ENCODE assay signal across 9 mouse cellular contexts in genomic region chr1:63203950-63204659, GRCm38 (mm10). TPM values are rescaled to one million over a fixed set of nuclear protein-coding genes. Genes with fewer than 3 reads are reported as not detected.
DNase-seq lines count a peak whose midpoint lies in the region; ATAC-seq and TF ChIP-seq lines count a peak whose summit lies in the region.
"Had no signal": no experiment of that assay in that cellular context is flagged by ENCODE, and none has a peak within 500 bp of the region (broad histone marks: within the 10 kb centered on the region; RNA-seq: fewer than 3 reads in every experiment).

No protein-coding gene starts in this region.

- ATAC-seq in heart, embryonic 12.5 days (ENCODE audit: insufficient number of reproducible peaks, low FRiP score) = peak; percentile 78
- ATAC-seq in forebrain, embryonic 12.5 days (ENCODE audit: low FRiP score) = peak; percentile 89
- peak; percentile 90 for ATAC-seq in neural tube, embryonic 14.5 days (ENCODE audit: low read depth)

- H3K4me3 ChIP-seq in heart, embryonic 12.5 days = no peak overlapping the region
- no peak overlapping the region; a peak in 1 of 4 replicates for H3K4me3 ChIP-seq in ES-E14 (ENCODE audit: insufficient read depth in 1 of 2, low read depth in 1 of 2, low read length in 2 of 2, poor library complexity in 1 of 2, severe bottlenecking in 1 of 2)
- H3K4me3 ChIP-seq in forebrain, embryonic 12.5 days (replicated peaks) = no peak overlapping the region
- no peak overlapping the region for H3K4me3 ChIP-seq in neural tube, embryonic 14.5 days (ENCODE audit: low read depth, low read length)
- H3K4me3 ChIP-seq: megakaryocyte, embryonic 14.5 days had no signal

- in situ Hi-C loops in ES-E14 (cut with MboI; ENCODE audit: low sequenced_read_pairs in 2 of 2, unreplicated experiment in 2 of 2) = no loop called here

- H3K27ac ChIP-seq in heart, embryonic 12.5 days (ENCODE audit: poor library complexity, severe bottlenecking) = peak overlapping the region; percentile 47
- peak overlapping the region; percentile 61; the same call in 1 of the 2 replicates for H3K27ac ChIP-seq in ES-E14 (ENCODE audit: insufficient read depth, low read depth, low read length, poor library complexity, severe bottlenecking)
- H3K27ac ChIP-seq in forebrain, embryonic 12.5 days = peak overlapping the region; percentile 84
- H3K27ac ChIP-seq in neural tube, embryonic 14.5 days (ENCODE audit: low read depth, low read length) = peak overlapping the region; percentile 74

- H3K4me2 ChIP-seq in heart, embryonic 12.5 days = no peak overlapping the region
- H3K4me2 ChIP-seq in forebrain, embryonic 12.5 days = peak overlapping the region; percentile 34
- no peak overlapping the region for H3K4me2 ChIP-seq in neural tube, embryonic 14.5 days (ENCODE audit: low read depth, low read length)

- H3K9me3 ChIP-seq in heart, embryonic 12.5 days (replicated peaks) = peaks cover 9% of the 10 kb centered on the region; the same call in 1 of the 2 replicates
- no peaks in the 10 kb centered on the region for H3K9me3 ChIP-seq in ES-E14 (ENCODE audit: control insufficient read depth, insufficient read depth, low read depth, low read length)
- H3K9me3 ChIP-seq in forebrain, embryonic 12.5 days = peaks cover 10% of the 10 kb centered on the region
- no peaks in the 10 kb centered on the region for H3K9me3 ChIP-seq in neural tube, embryonic 14.5 days (ENCODE audit: control insufficient read depth, low read length)

- no peaks in the 10 kb centered on the region for H3K27me3 ChIP-seq in heart, embryonic 12.5 days (replicated peaks)
- no peaks in the 10 kb centered on the region for H3K27me3 ChIP-seq in forebrain, embryonic 12.5 days
- H3K27me3 ChIP-seq in neural tube, embryonic 14.5 days (ENCODE audit: control insufficient read depth, insufficient read depth, low read length) = no peaks in the 10 kb centered on the region

- intact Hi-C loops in heart, postnatal 25 days (cut with DNase I) = no loop called here

- peaks cover 17% of the 10 kb centered on the region for H3K4me1 ChIP-seq in heart, embryonic 12.5 days (replicated peaks)
- peaks cover 6 to 11% of the 10 kb centered on the region in 2 experiments for H3K4me1 ChIP-seq in ES-E14 (ENCODE audit: control insufficient read depth in 2 of 2, insufficient read depth in 2 of 2, low read length in 2 of 2, poor library complexity in 1 of 2)
- peaks cover 26% of the 10 kb centered on the region for H3K4me1 ChIP-seq in forebrain, embryonic 12.5 days
- H3K4me1 ChIP-seq in neural tube, embryonic 14.5 days (ENCODE audit: control insufficient read depth, insufficient read depth, low read length) = peaks cover 7% of the 10 kb centered on the region; the same call in 1 of the 2 replicates

- no peaks in the 10 kb centered on the region for H3K36me3 ChIP-seq in heart, embryonic 12.5 days
- no peaks in the 10 kb centered on the region; the same call in none of the 2 replicates for H3K36me3 ChIP-seq in ES-E14 (ENCODE audit: control insufficient read depth, insufficient read depth, low read length, poor library complexity, severe bottlenecking)
- no peaks in the 10 kb centered on the region for H3K36me3 ChIP-seq in forebrain, embryonic 12.5 days (replicated peaks)
- H3K36me3 ChIP-seq in neural tube, embryonic 14.5 days (ENCODE audit: control insufficient read depth, insufficient read depth, low read length) = no peaks in the 10 kb centered on the region

- H3K9ac ChIP-seq in heart, embryonic 12.5 days = no peak overlapping the region
- H3K9ac ChIP-seq in ES-E14 (ENCODE audit: insufficient read depth, low read depth, low read length, poor library complexity, severe bottlenecking) = no peak overlapping the region; the same call in 1 of the 2 replicates
- H3K9ac ChIP-seq in forebrain, embryonic 12.5 days = no peak overlapping the region; the same call in 1 of the 2 replicates
- H3K9ac ChIP-seq in neural tube, embryonic 14.5 days (replicated peaks; ENCODE audit: low read depth, low read length) = no peak overlapping the region

- no peak for DNase-seq in heart, postnatal 25 days (ENCODE audit: low spot score)
- no peak for DNase-seq in ES-E14 (ENCODE audit: low read depth, low spot score)
- DNase-seq in layer of hippocampus, adult 9-11 months = peak; percentile 56
- DNase-seq in cerebellum, adult 11-12 months = no peak
- no peak for DNase-seq in cerebellum, postnatal 25 days

- WGBS in heart, embryonic 12.5 days = 21% methylated on average over 7 of the region's 7 CpGs
- WGBS in forebrain, embryonic 12.5 days = 3% methylated on average over 7 of the region's 7 CpGs
- 5% methylated on average over 7 of the region's 7 CpGs for WGBS in neural tube, embryonic 14.5 days

TF ChIP-seq in ES-E14, 5 proteins besides CTCF, POLR2A, EP300 and RAD21:
- 0 out of 2 replicates have a peak, but pooled peaks have one; percentile 31 for TF ChIP-seq ZNF384 (IDR thresholded peaks at IDR 0.05; ENCODE audit: low read depth, low read length)
- no peak for TF ChIP-seq CHD2 (IDR thresholded peaks at IDR 0.05; ENCODE audit: low read depth, low read length)
TF ChIP-seq in ES-E14: peak in this region for 1.

RNA-seq across cellular contexts. Expression of gene Gpr1, which starts 10.2 kb away (rescaled TPM):
- polyA plus RNA-seq in heart, embryonic 12.5 days (2016; fragmentation: Nextera tagmentation; extraction: Ambion mirVana) = 0.11 TPM in 1 of 2 replicates, not detected in the other
- total RNA-seq in heart, postnatal 25 days (2021) = under 1 TPM; 0.31 to 0.49 TPM
- total RNA-seq in ES-E14 (2012; rRNA removed) = 1.3 and 2.2 TPM in 2 replicates
- polyA plus RNA-seq in forebrain, embryonic 12.5 days (2016; fragmentation: Nextera tagmentation; extraction: Ambion mirVana) = 0.36 and 0.59 TPM in 2 replicates
- 0.73 and 1.3 TPM in 2 replicates for polyA plus RNA-seq in neural tube, embryonic 14.5 days (2014; fragmentation: Nextera tagmentation; extraction: Ambion mirVana)

RNA-seq across cellular contexts. Expression of gene Ndufs1, which starts 27.5 kb away (rescaled TPM):
- 327 and 338 TPM in 2 replicates for polyA plus RNA-seq in heart, embryonic 12.5 days (2016; fragmentation: Nextera tagmentation; extraction: Ambion mirVana)
- total RNA-seq in heart, postnatal 25 days (2021) = 100 to 1,000 TPM; 830 to 856 TPM
- 84.2 and 101 TPM in 2 replicates for total RNA-seq in ES-E14 (2012; rRNA removed)
- 122 and 129 TPM in 2 replicates for polyA plus RNA-seq in forebrain, embryonic 12.5 days (2016; fragmentation: Nextera tagmentation; extraction: Ambion mirVana)
- polyA plus RNA-seq in neural tube, embryonic 14.5 days (2014; fragmentation: Nextera tagmentation; extraction: Ambion mirVana) = 155 and 167 TPM in 2 replicates

RNA-seq across cellular contexts. Expression of gene Eef1b2, which starts 27.5 kb away (rescaled TPM):
- 291 and 297 TPM in 2 replicates for polyA plus RNA-seq in heart, embryonic 12.5 days (2016; fragmentation: Nextera tagmentation; extraction: Ambion mirVana)
- total RNA-seq in heart, postnatal 25 days (2021) = 100 to 1,000 TPM; 356 to 385 TPM
- 1,668 and 1,913 TPM in 2 replicates for total RNA-seq in ES-E14 (2012; rRNA removed)
- polyA plus RNA-seq in forebrain, embryonic 12.5 days (2016; fragmentation: Nextera tagmentation; extraction: Ambion mirVana) = 397 and 421 TPM in 2 replicates
- 495 and 539 TPM in 2 replicates for polyA plus RNA-seq in neural tube, embryonic 14.5 days (2014; fragmentation: Nextera tagmentation; extraction: Ambion mirVana)
